Mouse (Mus musculus) spleen, postnatal 4 days (tissue): Measurements from ENCODE around the gene Cbx8.
A peak's percentile ranks its signal among the peaks of the same experiment; 100 is the strongest.

Experiments
- DNase-seq, 2 experiments: peaks; one replicate each; pipeline ENCODE4 v3.0.0; 2022; ENCODE audit warnings: low spot score in 2 of 2

Gene Cbx8

DNA sequence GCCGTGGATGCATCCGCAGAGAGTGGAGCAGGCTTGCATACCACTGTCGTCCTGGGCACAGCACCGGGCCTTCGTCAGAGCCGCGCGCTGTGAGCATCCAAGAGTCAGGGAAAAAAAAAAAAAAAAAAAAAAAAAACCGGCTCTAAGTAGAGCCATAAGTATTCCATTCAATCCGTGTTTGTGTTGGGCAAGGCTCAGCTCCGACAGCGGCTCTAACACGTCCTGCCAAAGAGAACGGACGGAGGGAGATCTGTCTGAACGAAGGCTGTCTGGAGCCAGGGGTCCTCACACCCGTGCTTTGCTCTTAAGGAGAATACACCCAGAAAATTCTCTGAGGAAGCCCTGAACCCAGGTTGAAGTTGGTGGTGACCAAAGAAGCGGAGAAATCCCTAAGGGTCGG lies 6.1 kb downstream of the Cbx8 start:
- DNase-seq: no peak

DNA sequence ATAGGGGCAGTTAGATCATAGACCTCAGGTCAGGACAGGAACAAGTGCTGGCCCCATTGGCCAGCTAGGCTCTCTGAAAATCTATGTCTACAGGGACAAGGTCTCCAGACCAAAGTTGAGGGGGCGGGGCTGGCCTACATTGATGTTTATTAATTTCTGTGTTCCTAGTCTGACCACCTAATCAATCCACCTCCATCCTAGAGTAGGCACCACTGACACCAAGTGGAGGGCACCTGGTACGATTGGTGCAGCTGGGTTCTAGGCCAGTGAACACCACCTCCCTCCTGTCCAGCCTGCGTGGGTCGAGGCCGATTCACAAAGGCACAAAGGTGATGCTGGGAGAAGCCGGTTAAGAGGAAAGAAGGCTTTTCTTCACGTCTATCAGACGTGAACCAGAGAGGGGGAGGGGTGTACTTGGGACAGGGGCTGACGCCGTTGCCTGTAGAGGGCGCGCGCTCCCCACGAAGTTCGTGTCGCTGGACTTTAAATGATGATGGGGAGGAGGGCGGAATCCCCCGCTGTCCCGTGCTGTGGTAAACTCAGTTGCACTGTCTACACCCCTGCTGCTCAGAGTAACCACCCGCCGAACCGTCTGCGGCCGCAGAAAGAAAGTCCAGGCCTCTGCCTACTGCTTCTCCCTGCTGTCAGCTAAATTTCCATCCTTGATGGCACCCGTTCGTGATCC lies 6.8 kb downstream of the Cbx8 start:
- DNase-seq: peak; percentile 76 to 90

DNA sequence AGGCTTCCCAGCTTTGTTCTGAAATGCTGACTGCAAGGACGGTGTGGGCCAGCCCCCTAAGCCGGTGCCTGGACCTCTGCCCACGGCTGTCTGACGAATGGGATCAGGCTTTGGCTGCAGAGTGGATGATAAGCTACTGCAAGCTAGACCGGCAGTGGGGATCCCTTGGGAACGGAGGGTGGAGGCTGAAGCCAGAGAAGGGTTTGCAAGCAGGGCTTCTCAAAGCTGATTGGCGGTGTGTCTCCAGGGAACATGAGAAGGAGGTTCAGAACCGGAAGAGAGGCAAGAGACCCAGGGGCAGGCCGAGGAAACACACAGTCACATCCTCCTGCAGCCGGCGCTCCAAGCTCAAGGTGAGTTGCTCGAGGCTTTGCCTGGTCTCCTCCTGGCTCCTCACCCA lies 14.6 kb downstream of the Cbx8 start:
- peak in 1 of 2 experiments; percentile 33 for DNase-seq

DNA sequence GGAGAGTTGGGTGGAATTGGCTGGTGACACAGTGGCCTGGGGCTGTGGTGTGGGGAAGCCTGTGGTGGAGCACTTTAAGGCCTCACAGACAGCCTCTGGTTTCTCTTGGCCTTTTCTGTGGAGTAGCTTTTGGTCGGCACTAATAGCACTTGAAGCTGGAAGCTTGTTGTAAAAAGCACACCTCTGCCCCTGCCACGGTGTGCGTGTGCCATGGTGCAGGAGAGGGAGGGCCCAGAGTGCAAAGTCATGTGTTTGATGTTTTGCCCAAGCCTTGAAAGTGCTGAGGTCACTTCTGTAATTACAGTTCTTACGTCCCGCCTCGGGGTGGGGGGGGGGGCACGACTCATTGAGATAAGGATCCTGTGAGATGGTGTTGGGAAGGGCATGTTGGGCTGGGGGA lies 16.5 kb downstream of the Cbx8 start:
- DNase-seq: no peak

DNA sequence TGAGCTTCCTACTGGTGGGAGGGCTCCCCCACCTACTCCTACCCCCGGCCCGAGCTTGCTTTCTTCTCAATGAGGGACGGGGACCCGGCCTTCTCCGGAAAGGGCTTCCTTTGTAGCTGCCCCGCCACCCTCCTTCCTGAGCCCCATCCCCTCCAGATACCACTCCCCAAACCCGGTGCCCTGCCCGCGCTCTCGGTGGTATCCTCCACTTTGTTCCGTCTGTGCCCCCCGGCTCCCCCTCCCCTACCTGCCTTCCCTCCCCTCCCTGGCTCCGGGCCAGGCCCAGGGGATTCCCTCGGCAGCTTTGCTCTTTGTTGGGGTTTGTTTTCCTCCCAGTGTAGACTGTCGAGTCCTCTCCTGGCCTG lies 17.2 kb downstream of the Cbx8 start:
- no peak for DNase-seq

DNA sequence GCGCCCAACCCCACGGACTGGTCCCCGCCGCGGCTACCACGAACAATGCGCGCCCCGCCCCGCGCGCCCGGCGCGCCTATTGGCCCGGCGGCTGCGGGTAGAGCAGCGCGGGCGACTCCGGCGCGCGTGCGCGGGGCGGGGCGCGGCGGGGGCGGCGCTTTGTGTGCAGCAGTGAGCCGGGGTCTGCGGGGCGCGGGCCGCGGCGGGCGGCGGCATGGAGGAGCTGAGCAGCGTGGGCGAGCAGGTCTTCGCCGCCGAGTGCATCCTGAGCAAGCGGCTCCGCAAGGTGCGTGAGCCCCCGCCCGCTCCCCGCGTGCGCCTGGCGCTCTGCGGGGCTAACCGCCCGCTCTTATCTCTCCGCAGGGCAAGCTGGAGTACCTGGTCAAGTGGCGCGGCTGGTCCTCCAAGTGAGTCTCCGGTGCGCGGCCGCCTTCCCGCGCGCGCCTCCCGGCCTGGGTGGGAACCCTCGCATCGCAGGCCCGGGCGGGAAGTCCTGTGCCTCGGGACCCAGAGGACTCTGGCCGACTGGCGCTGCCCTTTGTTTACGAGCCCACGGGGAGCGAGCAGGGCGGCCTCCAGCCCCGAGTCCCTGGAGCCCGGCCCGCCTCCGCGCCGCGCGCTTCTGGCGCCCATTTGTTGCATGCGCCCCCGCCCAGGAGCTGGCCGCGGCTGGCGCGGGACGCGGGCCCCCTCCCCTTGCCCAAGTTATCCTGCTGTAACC lies 17.7 kb downstream of the Cbx8 start, which contains the start of gene Cbx2:
Gene Cbx2, plus strand, starts transcription at position 68 of the 721 bp plus-strand sequence.
- DNase-seq: peak; percentile 64 to 86

DNA sequence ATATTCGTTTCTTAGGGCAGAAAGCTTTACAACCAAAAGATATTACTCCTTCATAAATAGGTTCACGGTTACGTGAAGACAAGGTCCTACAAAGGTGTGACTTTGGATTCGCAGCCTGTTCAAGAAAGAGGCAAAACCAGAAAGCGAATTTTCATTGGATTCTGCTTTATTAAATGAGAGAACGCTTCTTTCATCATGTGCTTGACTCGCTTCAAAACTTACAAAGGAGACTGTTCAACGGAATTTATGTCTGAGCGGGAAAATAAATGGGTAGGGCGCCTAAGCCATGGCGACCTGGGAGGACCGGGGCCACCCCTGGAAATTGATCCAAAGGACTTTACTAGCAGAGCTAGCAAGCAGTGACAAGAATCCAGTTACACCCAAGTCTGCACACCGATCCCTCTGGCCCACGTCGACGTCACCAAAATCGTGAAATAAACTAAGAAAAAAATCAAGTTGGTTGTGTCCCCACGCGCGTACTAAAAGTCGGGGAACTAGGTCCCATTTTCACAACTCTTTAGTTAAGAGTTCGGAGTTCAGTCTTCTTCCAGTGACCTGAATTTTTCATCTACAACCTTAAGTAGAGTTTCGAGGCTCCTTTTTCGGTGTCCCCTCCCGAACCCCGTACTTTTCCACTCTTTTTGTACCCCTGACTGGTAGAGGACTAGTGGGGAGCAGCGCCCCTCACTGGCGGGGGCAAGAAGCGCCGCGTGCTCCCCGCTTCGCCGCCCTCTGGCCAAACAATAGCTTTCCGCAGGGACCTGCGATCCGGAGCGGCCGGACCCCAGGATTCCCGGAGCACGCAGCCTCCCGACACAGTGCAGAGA lies 18.5 kb downstream of the Cbx8 start:
- no peak for DNase-seq

DNA sequence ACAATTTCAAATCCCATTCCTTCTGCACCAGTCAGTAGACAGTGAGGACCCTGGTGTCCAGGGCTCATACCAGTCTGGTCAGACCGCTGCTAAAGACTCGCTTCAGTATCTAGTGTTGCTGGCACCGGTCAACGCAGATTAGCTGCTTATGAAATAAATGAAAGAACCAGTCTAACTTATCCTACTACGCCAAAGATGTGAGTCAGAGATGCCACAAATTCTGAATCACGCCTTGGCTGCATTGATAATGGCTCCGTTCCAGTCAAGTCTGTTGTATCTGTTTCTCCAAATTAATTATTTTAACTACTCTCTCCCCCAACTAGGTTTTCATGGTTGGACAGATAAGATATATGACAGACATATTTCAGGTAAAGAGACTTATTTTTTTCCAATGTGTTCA lies 19.6 kb downstream of the Cbx8 start:
- DNase-seq: no peak

DNA sequence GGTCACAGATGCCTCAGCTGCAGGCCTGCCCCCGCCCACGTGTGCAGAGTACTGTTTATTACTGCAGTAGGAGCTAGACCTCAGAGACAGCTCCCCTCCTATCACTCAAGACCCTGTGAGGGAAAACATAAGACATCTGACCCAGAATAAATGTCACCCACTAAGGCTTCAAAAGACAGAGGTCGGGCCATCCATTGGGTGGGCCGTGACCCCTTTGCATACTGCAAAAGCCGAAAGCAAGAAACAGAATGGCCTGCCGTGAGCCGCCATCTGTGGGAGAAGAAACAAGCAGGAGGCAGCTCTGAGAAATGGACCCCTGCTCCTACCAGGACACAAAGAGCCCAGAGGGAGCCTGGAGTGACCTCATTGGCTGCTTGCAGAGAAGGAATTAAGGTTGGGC lies 23.3 kb downstream of the Cbx8 start:
- DNase-seq: no peak

DNA sequence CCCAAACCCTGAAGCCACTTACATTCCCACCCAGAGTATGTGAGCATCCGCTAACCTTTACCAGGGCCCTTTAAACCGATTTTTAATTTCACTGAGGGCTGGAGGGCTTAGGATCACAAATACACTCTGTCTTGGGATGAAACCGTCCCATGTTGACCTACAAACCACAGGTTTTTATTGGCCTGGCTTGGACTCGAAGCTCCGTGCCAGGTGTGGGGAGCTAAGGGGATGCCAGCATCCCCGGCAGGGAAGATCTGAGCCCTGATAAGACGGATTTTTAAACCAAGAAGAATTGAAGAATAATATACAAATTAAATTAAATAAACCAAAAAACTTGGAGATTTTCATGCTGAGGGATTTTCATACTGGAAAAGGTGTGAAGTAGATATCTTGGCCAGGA lies 26.3 kb downstream of the Cbx8 start:
- no peak for DNase-seq

DNA sequence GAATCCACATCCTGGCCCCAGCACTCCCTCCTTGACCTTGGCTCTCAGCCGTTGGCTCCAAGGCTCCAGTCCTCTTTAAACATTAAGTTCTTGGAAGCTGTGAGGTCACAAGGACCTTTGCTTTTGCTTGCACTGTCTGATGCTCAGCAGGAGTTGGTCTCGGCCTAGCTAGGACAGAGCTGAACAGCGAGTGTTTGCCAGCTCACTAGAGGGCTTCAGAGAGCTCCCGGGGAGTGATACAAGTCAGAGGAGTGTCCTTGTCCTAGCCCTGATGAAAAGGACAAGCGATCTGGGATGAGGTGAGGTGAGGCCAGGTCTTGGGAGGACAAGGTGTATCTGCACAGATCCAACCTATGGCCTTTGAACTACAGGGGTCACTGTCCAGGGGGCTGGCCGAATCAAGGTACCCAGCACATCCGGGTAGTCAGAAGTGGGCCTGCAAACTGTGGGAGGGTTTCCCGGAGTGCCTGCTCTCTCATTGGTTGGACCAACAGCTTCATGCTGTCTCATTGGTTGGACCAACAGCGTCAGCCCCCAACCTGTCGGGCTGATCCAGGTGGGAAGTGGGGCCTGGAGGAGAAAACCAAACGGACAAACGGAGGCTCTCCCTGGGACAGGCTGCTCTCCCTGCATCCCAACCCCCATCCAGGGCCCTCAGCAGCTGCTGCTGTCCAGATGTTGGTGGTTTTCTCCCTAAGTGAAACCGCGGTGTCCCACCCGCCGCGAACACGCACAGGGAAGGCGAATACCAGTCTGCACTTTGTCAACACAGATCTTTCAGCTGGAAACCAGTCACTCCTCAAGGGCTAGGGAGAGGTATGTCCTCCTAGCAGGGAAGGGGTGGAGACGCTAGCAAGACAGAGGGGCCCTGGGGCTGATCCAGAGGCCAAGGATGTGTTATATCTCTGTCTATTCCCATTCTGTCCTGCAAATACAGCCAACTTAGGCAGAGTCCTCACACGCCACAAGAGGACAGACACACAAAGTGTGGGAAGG lies 33.0 kb downstream of the Cbx8 start:
- no peak for DNase-seq

DNA sequence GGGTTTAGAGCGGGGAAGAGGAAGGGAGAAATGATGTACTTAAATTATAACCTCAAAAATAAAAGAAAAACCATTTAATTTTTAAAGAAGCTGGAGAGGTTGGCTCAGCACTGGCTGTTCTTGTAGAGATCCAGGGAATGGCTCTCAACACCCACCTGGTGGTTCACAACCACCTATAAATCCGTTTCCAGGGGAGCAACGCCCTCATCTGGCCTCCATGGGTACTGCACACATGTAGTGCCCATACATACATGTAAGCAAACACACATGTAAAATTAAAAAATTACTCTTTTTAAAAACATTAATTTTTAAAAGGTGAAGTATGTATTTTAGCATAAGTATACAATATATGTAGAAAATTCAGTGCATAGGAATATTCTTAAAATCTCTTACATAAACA lies 34.3 kb downstream of the Cbx8 start:
- no peak for DNase-seq

DNA sequence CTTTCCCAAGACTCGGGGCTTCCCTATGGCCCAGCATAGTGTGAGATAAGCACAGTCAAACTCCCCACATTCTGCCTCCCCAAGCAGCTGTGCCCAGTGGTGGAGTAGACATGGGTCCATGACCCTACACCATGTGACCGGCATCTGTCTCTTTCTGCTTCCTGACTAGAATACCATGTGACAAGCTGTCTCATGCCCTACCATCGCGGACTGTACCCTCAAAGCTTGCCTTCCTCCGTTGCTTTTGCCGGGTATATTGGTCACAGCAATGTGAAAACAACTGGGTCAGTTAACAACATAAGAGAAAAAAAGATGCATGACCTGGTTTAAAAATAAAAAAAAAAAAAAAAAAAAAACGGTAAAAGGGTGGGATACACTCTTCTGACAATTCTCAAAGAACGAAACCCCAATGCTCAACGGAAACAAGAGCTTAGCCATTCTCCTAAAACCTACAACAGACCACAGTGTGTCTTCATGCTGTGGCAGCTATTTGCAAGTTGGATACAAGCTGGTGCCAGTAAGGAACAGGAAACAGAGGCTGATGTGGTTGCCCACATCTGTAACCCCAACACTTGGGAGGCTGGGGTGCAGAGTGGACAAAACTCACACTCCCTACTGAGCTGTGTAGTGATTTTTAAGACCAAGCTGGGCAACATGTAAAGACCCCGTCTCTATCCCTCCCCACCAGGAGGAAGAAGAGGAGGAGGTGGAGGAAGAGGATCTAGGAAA lies 35.1 kb downstream of the Cbx8 start:
- DNase-seq: no peak

DNA sequence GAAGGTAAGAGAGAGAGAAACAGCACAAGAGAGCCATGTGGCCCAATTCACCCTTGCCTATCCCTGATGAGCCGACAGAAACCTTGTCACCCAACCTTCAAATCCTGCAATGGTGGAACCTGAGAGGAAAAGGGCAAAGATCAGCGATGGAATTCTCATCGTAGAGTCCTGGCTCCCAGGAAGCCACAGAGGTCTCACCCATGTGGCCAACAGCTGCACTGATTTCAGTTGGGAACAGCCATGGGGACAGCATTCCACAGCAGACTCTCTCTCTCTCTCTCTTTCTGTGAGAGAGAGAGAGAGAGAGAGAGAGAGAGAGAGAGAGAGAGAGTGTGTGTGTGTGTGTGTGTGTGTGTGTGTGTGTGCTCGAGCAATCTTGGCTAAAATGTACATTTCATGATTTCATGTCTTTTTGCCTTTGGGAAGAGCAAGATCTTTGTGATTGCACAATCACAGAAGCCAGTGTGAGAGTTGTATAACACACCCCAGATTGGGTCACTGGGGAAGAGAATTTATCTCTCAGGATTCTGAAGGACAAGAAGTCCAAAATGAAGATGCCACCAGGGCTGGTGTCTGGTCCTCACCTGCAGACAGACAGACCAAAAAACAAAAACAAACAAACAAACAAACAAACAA lies 39.2 kb downstream of the Cbx8 start:
- DNase-seq: no peak

DNA sequence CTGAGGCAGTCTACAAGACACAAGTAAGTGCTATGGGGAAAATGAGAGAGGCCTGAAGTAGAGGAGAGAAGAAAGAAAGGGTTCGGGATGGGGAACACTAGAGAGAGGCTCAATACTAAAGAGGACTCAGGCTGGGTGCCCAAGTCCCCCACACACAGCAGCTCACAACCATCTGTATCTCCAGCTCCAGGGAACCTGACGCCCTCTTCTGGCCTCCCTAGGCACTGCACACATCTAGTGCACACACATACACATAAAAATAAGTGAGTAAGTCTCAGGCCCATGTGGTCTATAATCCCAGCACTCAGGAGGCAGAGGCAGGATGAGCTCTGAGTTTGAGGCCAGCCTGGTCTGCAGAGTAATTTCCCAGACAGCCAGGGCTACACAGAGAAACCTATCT lies 39.9 kb downstream of the Cbx8 start:
- DNase-seq: no peak

DNA sequence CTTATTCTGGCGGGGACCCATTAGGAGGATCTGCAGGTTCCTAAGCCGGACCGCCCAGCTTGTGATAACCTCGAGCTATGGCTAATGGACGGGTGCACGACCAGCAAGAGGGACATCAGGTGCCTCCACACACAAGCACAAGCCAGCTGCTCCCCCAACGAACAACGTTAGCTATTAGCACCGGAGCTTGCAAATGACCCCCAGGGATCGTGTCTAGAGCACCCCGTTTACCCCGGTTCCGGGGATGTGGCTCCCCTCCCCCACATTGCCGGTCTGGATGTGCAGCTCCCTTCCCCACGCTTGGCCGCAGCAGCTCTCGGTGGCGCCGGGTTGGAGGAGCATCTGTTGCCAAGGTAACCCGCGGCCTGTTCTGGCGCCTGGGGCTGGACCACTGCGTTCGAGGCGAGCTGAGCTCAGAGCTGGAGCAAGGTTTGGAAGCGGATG lies 41.4 kb downstream of the Cbx8 start:
- no peak for DNase-seq

DNA sequence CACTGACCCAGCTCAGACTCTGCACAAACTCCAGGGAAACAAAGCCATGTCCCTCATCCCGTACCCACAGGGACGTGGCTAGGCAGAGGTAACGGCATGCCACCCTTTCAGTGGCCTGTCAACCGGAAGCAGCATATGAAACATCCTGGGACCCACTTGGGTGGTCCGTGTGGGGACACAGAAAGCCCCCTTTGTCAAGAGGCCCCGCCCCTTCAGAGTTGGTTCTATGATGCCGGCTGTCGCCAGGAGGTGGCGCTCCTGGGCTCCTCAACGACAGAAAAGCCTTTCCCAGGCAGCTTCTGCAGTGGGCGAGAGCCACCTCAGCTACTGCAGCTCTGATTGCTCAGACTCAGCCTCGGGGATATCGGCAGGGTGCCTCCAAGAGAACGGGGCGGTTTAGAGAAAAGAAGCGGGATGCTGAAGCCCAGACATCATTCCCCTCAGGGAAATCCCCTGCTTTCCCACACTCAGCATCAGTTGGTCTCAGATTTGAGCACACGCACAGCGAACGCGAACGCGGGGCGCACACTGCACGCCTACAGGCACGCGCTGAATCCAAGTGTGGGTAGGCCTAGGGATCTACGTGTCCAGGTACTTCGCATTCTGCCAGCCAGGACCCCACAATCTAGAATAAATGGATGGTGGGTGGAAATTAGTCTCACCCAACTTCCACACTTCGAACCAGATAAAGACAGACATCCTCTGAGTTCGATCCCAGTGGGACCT lies 42.1 kb downstream of the Cbx8 start:
- DNase-seq: peak; percentile 69 to 87

DNA sequence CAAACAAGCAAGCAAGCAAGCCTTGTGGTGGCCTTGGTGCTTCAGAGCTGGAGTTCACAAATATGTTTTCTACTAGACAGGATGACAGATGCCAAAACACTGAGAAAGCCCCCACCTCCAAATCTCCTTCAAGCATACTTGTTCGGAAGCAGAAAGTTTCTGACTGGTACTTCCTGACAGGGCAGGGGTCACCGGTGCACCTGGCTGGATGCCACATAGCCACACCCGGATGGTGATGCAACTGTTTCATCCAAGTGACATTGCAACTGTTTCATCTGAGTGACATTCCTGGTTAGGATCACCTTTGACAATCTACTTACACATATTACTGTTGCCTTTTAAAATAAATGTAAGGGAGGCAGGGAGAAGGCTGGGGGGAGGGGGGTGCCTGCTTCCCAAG lies 43.6 kb downstream of the Cbx8 start:
- no peak for DNase-seq

DNA sequence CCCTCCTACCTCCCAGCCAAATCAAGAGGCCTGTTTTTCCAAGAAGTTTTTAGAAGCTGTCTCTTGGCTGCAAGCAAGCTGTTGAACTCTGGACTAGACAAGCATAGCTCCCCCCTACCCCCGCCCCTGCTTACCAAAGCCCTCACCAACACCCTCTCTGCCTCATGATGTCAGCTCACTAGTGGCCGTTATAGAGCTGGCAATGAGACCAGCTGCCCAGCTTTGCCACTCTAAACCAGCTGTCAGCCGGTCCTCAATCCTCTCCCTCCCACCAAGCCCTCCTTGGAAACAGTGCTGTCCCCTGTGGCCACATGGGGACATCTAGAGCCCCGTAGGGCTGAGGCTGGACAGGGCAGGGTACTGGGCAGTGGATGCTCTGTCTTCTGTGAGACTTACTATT lies 45.3 kb downstream of the Cbx8 start:
- DNase-seq: no peak

DNA sequence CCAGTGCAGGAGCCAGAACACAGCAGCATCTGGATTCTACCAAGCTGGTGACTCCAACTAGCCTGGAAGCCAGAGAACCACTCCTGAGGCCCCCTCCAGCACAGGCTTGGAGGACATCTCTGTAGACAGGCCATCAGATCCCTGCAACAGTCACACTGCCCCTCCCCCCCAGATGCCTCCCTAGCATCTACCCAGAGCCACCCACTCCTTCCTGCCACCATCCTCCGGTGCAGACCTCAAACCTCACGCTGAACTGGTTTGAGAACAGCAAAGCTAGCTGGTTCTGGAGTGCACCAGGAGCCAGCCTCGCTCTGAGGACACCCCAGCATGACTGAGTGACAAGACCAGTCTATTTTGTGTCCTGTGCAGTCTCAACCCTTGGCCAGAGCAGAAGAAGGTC lies 48.0 kb downstream of the Cbx8 start:
- DNase-seq: no peak
